Mouse (Mus musculus) neural tube, embryonic 13.5 days (tissue): ENCODE measurements around the gene Efna5. TPM values are rescaled to one million over a fixed set of nuclear protein-coding genes. Genes with fewer than 3 reads are reported as not detected.

Experiments used
- ATAC-seq: fragments of 200-750 bp; cut with Nextera tagmentation; 2 replicates; pipeline ENCODE4 v1.8.0; 2017; ENCODE audit warnings: low read depth, mild to moderate bottlenecking, moderate TSS enrichment, moderate library complexity
- H3K27ac ChIP-seq: fragments of 300-500 bp; sonication (generic); replicated peaks from 2 replicates; pipeline ENCODE4 v1.5.1; 2015; ENCODE audit warnings: moderate library complexity, mild to moderate bottlenecking, inconsistent platforms
- H3K27me3 ChIP-seq: fragments of 300-500 bp; sonication (generic); 2 replicates; pipeline ENCODE4 v1.6.1; 2015; ENCODE audit warnings: mild to moderate bottlenecking, inconsistent platforms
- H3K36me3 ChIP-seq: fragments of 300-500 bp; sonication (generic); 2 replicates; pipeline ENCODE4 v1.6.1; 2015; ENCODE audit warnings: mild to moderate bottlenecking, inconsistent platforms
- H3K4me1 ChIP-seq: fragments of 300-500 bp; sonication (generic); replicated peaks from 2 replicates; pipeline ENCODE4 v1.6.1; 2015; ENCODE audit warnings: inconsistent platforms
- H3K4me2 ChIP-seq: fragments of 300-500 bp; sonication (generic); 2 replicates; pipeline ENCODE4 v1.6.1; 2015; ENCODE audit warnings: inconsistent platforms, mild to moderate bottlenecking, moderate library complexity
- H3K4me3 ChIP-seq: fragments of 300-500 bp; sonication (generic); 2 replicates; pipeline ENCODE4 v1.5.1; 2015; ENCODE audit warnings: mild to moderate bottlenecking, inconsistent platforms
- H3K9ac ChIP-seq: fragments of 300-500 bp; sonication (generic); 2 replicates; pipeline ENCODE4 v1.6.1; 2015; ENCODE audit warnings: moderate library complexity, mild to moderate bottlenecking, inconsistent platforms
- H3K9me3 ChIP-seq: fragments of 300-500 bp; sonication (generic); 2 replicates; pipeline ENCODE4 v1.6.1; 2016; ENCODE audit warnings: inconsistent platforms
- WGBS: fragments of 180-500 bp; shearing (Covaris S2); methylation state at CpG from one replicate; pipeline ENCODE4 v1.1.7; 2015; 5-methylcytosine and 5-hydroxymethylcytosine counted together
- polyA plus RNA-seq: library from polyadenylated mRNA; unstranded; fragments of >200 nt; fragmentation: Nextera tagmentation; extraction: Ambion mirVana; gene quantifications from 2 replicates; pipeline ENCODE4 v1.2.1, GENCODE M21; 2015

Gene Efna5
- polyA plus RNA-seq, 1 experiment from 2014 or later, result 59.0 TPM

DNA sequence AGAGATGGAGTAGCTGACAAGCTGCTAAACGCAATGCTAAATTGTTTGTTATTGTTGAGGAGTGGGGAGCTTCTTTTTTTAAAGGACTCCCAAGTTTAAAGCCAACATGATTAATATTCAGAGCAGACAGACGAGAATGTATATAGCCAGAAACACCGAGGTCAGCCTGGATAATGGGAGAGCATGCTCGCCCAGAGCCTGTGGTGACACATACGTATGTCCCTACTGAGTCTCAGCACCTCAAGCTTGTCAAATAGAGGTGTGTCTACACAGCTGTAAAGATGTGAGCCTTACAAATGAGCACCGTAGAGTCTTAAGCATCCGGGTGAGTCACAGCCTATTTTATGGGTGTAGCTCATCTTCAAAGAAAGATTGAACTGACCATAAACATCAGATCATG lies 318.7 kb downstream of the Efna5 start:
- Histone ChIP-seq H3K4me3 (no peak overlapping the region), H3K4me2 (no peak overlapping the region), H3K27ac (no peak overlapping the region), H3K9me3 (no peaks in the 10 kb centered on the region), H3K4me1 (peaks cover 8% of the 10 kb centered on the region; the same call in 1 of the 2 replicates), H3K36me3 (no peaks in the 10 kb centered on the region), H3K9ac (no peak overlapping the region), H3K27me3 (no peaks in the 10 kb centered on the region)
- no peak for ATAC-seq
- 68% methylated on average over 7 of the region's 7 CpGs for WGBS

DNA sequence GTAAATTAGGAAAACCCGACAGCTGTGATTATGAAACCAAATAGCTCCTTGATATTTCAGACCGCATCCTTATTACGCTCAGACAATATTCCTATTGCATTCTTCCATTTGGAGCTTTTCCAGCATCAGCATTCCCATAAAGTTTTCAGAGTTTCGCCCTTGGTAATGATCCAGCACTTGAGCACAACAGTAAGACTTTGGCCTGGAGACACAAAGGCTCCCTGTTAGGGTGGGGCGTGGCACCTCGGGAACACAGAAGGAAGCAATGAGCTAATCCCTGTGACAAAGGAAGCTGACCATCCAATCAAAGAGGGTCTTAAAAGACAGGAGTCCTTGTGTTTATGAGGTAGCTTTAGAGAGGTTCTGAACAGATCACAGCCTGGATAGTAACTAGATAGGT lies 323.9 kb downstream of the Efna5 start:
- no peaks in the 10 kb centered on the region for H3K4me1 ChIP-seq
- H3K4me3 ChIP-seq, result no peak overlapping the region
- 63% methylated on average over 6 of the region's 6 CpGs for WGBS
- no peaks in the 10 kb centered on the region for H3K9me3 ChIP-seq
- H3K27me3 ChIP-seq, result no peaks in the 10 kb centered on the region
- no peak overlapping the region for H3K9ac ChIP-seq
- no peaks in the 10 kb centered on the region for H3K36me3 ChIP-seq
- H3K27ac ChIP-seq, result no peak overlapping the region
- no peak overlapping the region for H3K4me2 ChIP-seq
- no peak for ATAC-seq
